Mouse (Mus musculus): ENCODE data around the gene Mphosph9.

GRCm38 (mm10) chr5:124266821-124267220, 61.0 kb downstream of the Mphosph9 start:
- no peak for TF ChIP-seq POLR2A (IDR thresholded peaks at IDR 0.05; ENCODE audit: low read depth, low read length)
- no peak for TF ChIP-seq CTCF (conservative IDR thresholded peaks at IDR 0.05; ENCODE audit: insufficient read depth, insufficient read length, low read depth, low read length)

Data from kidney, adult 2 months (tissue).